Mouse (Mus musculus): ENCODE measurements around the gene Acot8.

GRCm38 (mm10) chr2:164828437-164828836, 23.8 kb upstream of the Acot8 start, which contains the start of gene Spata25:
- TF ChIP-seq GATA1 (IDR thresholded peaks at IDR 0.05; ENCODE audit: low read length): no peak
- no peak for TF ChIP-seq TAL1 (IDR thresholded peaks at IDR 0.05; ENCODE audit: low read length)

Measured in erythroblast, embryonic 14.5 days (primary cell).